ENCODE assay signal across 10 mouse cellular contexts in the genomic region with DNA sequence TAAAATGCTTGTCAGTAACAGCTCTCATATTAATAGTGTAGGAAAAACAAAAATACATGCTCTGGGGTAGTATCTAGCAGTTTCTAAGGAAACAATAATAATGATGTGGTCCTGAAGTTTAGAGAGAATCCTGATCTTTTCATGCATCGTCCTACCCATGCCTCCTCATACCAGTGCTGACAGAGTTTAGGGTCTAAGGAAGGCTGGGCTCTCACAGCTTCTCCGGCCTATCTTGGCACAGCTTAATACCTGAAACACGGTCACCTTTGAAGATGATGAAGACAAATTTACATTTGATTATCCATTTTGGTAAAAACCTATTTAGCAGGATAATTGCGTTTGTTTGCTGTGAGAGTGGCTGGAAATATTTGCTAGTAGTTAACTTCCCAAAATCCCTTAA. TPM values are rescaled to one million over a fixed set of nuclear protein-coding genes. Genes with fewer than 3 reads are reported as not detected.
DNase-seq lines count a peak whose midpoint lies in the region; ATAC-seq and TF ChIP-seq lines count a peak whose summit lies in the region.
"Had no signal": no experiment of that assay in that cellular context is flagged by ENCODE, and none has a peak within 500 bp of the region (broad histone marks: within the 10 kb centered on the region; RNA-seq: fewer than 3 reads in every experiment).

No protein-coding gene starts in this region.

- no peak for TF ChIP-seq POLR2A in MEL (IDR thresholded peaks at IDR 0.05; ENCODE audit: control insufficient read depth in 1 of 2, insufficient read depth in 1 of 2, low read depth in 1 of 2, low read length in 2 of 2, poor library complexity in 1 of 2)

- peaks cover 32% of the 10 kb centered on the region for H3K4me1 ChIP-seq in kidney, embryonic 15.5 days
- H3K4me1 ChIP-seq in MEL (ENCODE audit: control insufficient read depth in 1 of 2, insufficient read depth in 2 of 2, low read length in 2 of 2), result peaks cover 0 to 12% of the 10 kb centered on the region in 2 experiments; a peak in 1 of 4 replicates
- H3K4me1 ChIP-seq in forebrain, embryonic 14.5 days (ENCODE audit: control insufficient read depth, insufficient read depth, low read length), result peaks cover 17% of the 10 kb centered on the region
- peaks cover 32% of the 10 kb centered on the region for H3K4me1 ChIP-seq in liver, embryonic 16.5 days (ENCODE audit: control insufficient read depth, low read depth, low read length)

- WGBS in kidney, embryonic 15.5 days, result 48% methylated on average over 4 of the region's 4 CpGs
- WGBS in forebrain, embryonic 14.5 days, result 32% methylated on average over 4 of the region's 4 CpGs
- 60% methylated on average over 4 of the region's 4 CpGs for WGBS in liver, embryonic 16.5 days (ENCODE audit: insufficient replicate concordance)

- H3K79me2 ChIP-seq in MEL (ENCODE audit: control insufficient read depth, insufficient read depth, low read length, poor library complexity), result peaks cover 1% of the 10 kb centered on the region; the same call in 1 of the 2 replicates

- TF ChIP-seq EP300 in MEL (IDR thresholded peaks at IDR 0.05; ENCODE audit: low read depth in 1 of 2, low read length in 2 of 2), result no peak

- TF ChIP-seq CTCF in MEL (IDR thresholded peaks at IDR 0.05 in 2 of 3, conservative IDR thresholded peaks at IDR 0.05 in 1 of 3; ENCODE audit: control insufficient read depth in 1 of 3, insufficient read depth in 1 of 3, low read depth in 2 of 3, low read length in 3 of 3, poor library complexity in 1 of 3, severe bottlenecking in 1 of 3), result no peak

- H3K36me3 ChIP-seq in kidney, embryonic 15.5 days, result no peaks in the 10 kb centered on the region
- peaks cover 0 to 30% of the 10 kb centered on the region in 2 experiments; a peak in 2 of 4 replicates for H3K36me3 ChIP-seq in MEL (ENCODE audit: control insufficient read depth in 1 of 2, insufficient read depth in 2 of 2, low read length in 2 of 2)
- no peaks in the 10 kb centered on the region for H3K36me3 ChIP-seq in forebrain, embryonic 14.5 days (ENCODE audit: control insufficient read depth, insufficient read depth, low read length)
- no peaks in the 10 kb centered on the region for H3K36me3 ChIP-seq in liver, embryonic 16.5 days (ENCODE audit: control insufficient read depth, insufficient read depth)

- H3K9me3 ChIP-seq in kidney, embryonic 15.5 days (replicated peaks), result no peaks in the 10 kb centered on the region
- H3K9me3 ChIP-seq in MEL (replicated peaks; ENCODE audit: insufficient read depth, low read length), result no peaks in the 10 kb centered on the region
- no peaks in the 10 kb centered on the region for H3K9me3 ChIP-seq in forebrain, embryonic 14.5 days (replicated peaks; ENCODE audit: control insufficient read depth, low read length)
- no peaks in the 10 kb centered on the region for H3K9me3 ChIP-seq in liver, embryonic 16.5 days (replicated peaks; ENCODE audit: control insufficient read depth, low read length)

- peak overlapping the region; percentile 52 for H3K4me3 ChIP-seq in kidney, embryonic 15.5 days (replicated peaks)
- H3K4me3 ChIP-seq in MEL (ENCODE audit: control insufficient read depth in 1 of 2, insufficient read depth in 1 of 2, low read depth in 2 of 2, low read length in 2 of 2), result peak overlapping the region; percentile 0 to 42; a peak in 2 of 4 replicates
- peak overlapping the region; percentile 38; the same call in 1 of the 2 replicates for H3K4me3 ChIP-seq in forebrain, embryonic 14.5 days (ENCODE audit: low read depth, low read length)
- peak overlapping the region; percentile 66 for H3K4me3 ChIP-seq in liver, embryonic 16.5 days (ENCODE audit: low read depth, low read length)

- H3K9ac ChIP-seq in kidney, embryonic 15.5 days, result no peak overlapping the region
- peak overlapping the region; percentile 84 for H3K9ac ChIP-seq in MEL (ENCODE audit: control insufficient read depth, low read depth, low read length, poor library complexity, severe bottlenecking)
- peak overlapping the region; percentile 61 for H3K9ac ChIP-seq in forebrain, embryonic 14.5 days (ENCODE audit: low read length)
- H3K9ac ChIP-seq in liver, embryonic 16.5 days (ENCODE audit: low read depth, low read length), result peak overlapping the region; percentile 71

- DNase-seq in kidney, postnatal 25 days, result no peak
- peak; percentile 74 for DNase-seq in MEL (ENCODE audit: low read depth, low spot score)
- no peak for DNase-seq in forebrain, embryonic 14.5 days (ENCODE audit: low spot score)
- no peak for DNase-seq in left cerebral cortex, adult 8-10 months (ENCODE audit: low spot score in 2 of 2)
- DNase-seq in layer of hippocampus, postnatal 36 days, result no peak
- DNase-seq in c-Kit-positive CD71-positive TER-119-positive erythroid progenitor cells, embryonic 14.5 days (ENCODE audit: low spot score), result no peak
- DNase-seq: layer of hippocampus, adult 9-11 months; thymus, postnatal 25 days had no signal

- no peaks in the 10 kb centered on the region for H3K27me3 ChIP-seq in kidney, embryonic 15.5 days
- no peaks in the 10 kb centered on the region for H3K27me3 ChIP-seq in MEL (ENCODE audit: control insufficient read depth in 1 of 2, insufficient read depth in 2 of 2, low read length in 2 of 2)
- H3K27me3 ChIP-seq in forebrain, embryonic 14.5 days (replicated peaks; ENCODE audit: control insufficient read depth, insufficient read depth, low read length), result no peaks in the 10 kb centered on the region
- no peaks in the 10 kb centered on the region for H3K27me3 ChIP-seq in liver, embryonic 16.5 days (ENCODE audit: control insufficient read depth, insufficient read depth, low read depth, low read length)

- TF ChIP-seq RAD21 in MEL (IDR thresholded peaks at IDR 0.05; ENCODE audit: low read depth, low read length), result no peak

- peak overlapping the region; percentile 100 for H3K27ac ChIP-seq in kidney, embryonic 15.5 days
- peak overlapping the region; percentile 95 for H3K27ac ChIP-seq in MEL (ENCODE audit: control insufficient read depth, low read depth, low read length)
- no peak overlapping the region for H3K27ac ChIP-seq in forebrain, embryonic 14.5 days (ENCODE audit: low read depth, low read length)
- H3K27ac ChIP-seq in liver, embryonic 16.5 days (ENCODE audit: low read length), result peak overlapping the region; percentile 100

- H3K4me2 ChIP-seq in kidney, embryonic 15.5 days, result peak overlapping the region; percentile 66
- peak overlapping the region; percentile 54 for H3K4me2 ChIP-seq in forebrain, embryonic 14.5 days (ENCODE audit: low read length)
- H3K4me2 ChIP-seq in liver, embryonic 16.5 days (ENCODE audit: low read depth, low read length), result peak overlapping the region; percentile 76

- no peak for ATAC-seq in kidney, embryonic 15.5 days (replicated peaks; ENCODE audit: low FRiP score)
- ATAC-seq in forebrain, embryonic 14.5 days, result no peak
- ATAC-seq in liver, embryonic 16.5 days (ENCODE audit: low read depth), result no peak

RNA-seq across cellular contexts. Expression of gene Hist1h3c, which starts 1.4 kb away (rescaled TPM):
- polyA plus RNA-seq in kidney, embryonic 15.5 days (2015; fragmentation: Nextera tagmentation; extraction: Ambion mirVana), result 12.6 and 13.5 TPM in 2 replicates
- total RNA-seq in MEL (2012; rRNA removed), result 1,651 and 2,239 TPM in 2 replicates
- polyA plus RNA-seq in MEL (2012; ENCODE audit: insufficient read depth in 1 of 2, insufficient read length in 2 of 2, low read depth in 1 of 2, low replicate concordance in 2 of 2, missing spikeins in 1 of 2), result 1 to 10 TPM in 1 of 2 experiments, not detected in 1; 1.7 TPM
- polyA plus RNA-seq in forebrain, embryonic 14.5 days (2014; fragmentation: Nextera tagmentation; extraction: Ambion mirVana), result 2.4 and 5.9 TPM in 2 replicates
- 4.4 and 7.4 TPM in 2 replicates for polyA plus RNA-seq in liver, embryonic 16.5 days (2015; fragmentation: Nextera tagmentation; extraction: Ambion mirVana)
- 1 to 10 TPM; 1.1 to 3.3 (median 2.8) TPM for total RNA-seq in left cerebral cortex, adult 8-10 months (2022)
- 1 to 10 TPM; 2.5 to 5.2 TPM for total RNA-seq in layer of hippocampus, postnatal 36 days (2021)

RNA-seq across cellular contexts. Expression of gene Hist1h2bb, which starts 2.6 kb away (rescaled TPM):
- polyA plus RNA-seq in kidney, embryonic 15.5 days (2015; fragmentation: Nextera tagmentation; extraction: Ambion mirVana), result 3.8 and 4.5 TPM in 2 replicates
- total RNA-seq in MEL (2012; rRNA removed), result 2,278 and 3,150 TPM in 2 replicates
- polyA plus RNA-seq in MEL (2012; ENCODE audit: insufficient read depth in 1 of 2, insufficient read length in 2 of 2, low read depth in 1 of 2, low replicate concordance in 2 of 2, missing spikeins in 1 of 2), result 1 to 10 TPM in 1 of 2 experiments, not detected in 1; 3.2 TPM
- polyA plus RNA-seq in forebrain, embryonic 14.5 days (2014; fragmentation: Nextera tagmentation; extraction: Ambion mirVana), result 1.3 and 1.5 TPM in 2 replicates
- polyA plus RNA-seq in liver, embryonic 16.5 days (2015; fragmentation: Nextera tagmentation; extraction: Ambion mirVana), result 3.2 and 6.3 TPM in 2 replicates
- total RNA-seq in left cerebral cortex, adult 8-10 months (2022), result 10 to 100 TPM; 12.3 to 18.8 (median 16.3) TPM
- 10 to 100 TPM; 23.0 to 24.2 TPM for total RNA-seq in layer of hippocampus, postnatal 36 days (2021)

RNA-seq across cellular contexts. Expression of gene Hist1h1c, which starts 5.4 kb away (rescaled TPM):
- 24.1 and 27.2 TPM in 2 replicates for polyA plus RNA-seq in kidney, embryonic 15.5 days (2015; fragmentation: Nextera tagmentation; extraction: Ambion mirVana)
- total RNA-seq in MEL (2012; rRNA removed), result 348 and 479 TPM in 2 replicates
- 1 to 10 TPM in 1 of 2 experiments, not detected in 1; 3.8 TPM for polyA plus RNA-seq in MEL (2012; ENCODE audit: insufficient read depth in 1 of 2, insufficient read length in 2 of 2, low read depth in 1 of 2, low replicate concordance in 2 of 2, missing spikeins in 1 of 2)
- polyA plus RNA-seq in forebrain, embryonic 14.5 days (2014; fragmentation: Nextera tagmentation; extraction: Ambion mirVana), result 16.9 and 25.2 TPM in 2 replicates
- 99.6 and 112 TPM in 2 replicates for polyA plus RNA-seq in liver, embryonic 16.5 days (2015; fragmentation: Nextera tagmentation; extraction: Ambion mirVana)
- total RNA-seq in left cerebral cortex, adult 8-10 months (2022), result 10 to 100 TPM; 69.7 to 80.4 (median 72.8) TPM
- total RNA-seq in layer of hippocampus, postnatal 36 days (2021), result 10 to 100 TPM; 52.8 to 55.3 TPM

RNA-seq across cellular contexts. Expression of gene Hist1h2ab, which starts 7.0 kb away (rescaled TPM):
- polyA plus RNA-seq in kidney, embryonic 15.5 days (2015; fragmentation: Nextera tagmentation; extraction: Ambion mirVana), result 39.2 and 44.8 TPM in 2 replicates
- total RNA-seq in MEL (2012; rRNA removed), result 2,219 and 2,780 TPM in 2 replicates
- polyA plus RNA-seq in MEL (2012; ENCODE audit: insufficient read depth in 1 of 2, insufficient read length in 2 of 2, low read depth in 1 of 2, low replicate concordance in 2 of 2, missing spikeins in 1 of 2), result 1 to 10 TPM in 1 of 2 experiments, not detected in 1; 8.0 TPM
- 27.8 and 49.2 TPM in 2 replicates for polyA plus RNA-seq in forebrain, embryonic 14.5 days (2014; fragmentation: Nextera tagmentation; extraction: Ambion mirVana)
- 49.0 and 58.5 TPM in 2 replicates for polyA plus RNA-seq in liver, embryonic 16.5 days (2015; fragmentation: Nextera tagmentation; extraction: Ambion mirVana)
- total RNA-seq in left cerebral cortex, adult 8-10 months (2022), result 10 to 100 TPM; 18.4 to 30.4 (median 21.0) TPM
- total RNA-seq in layer of hippocampus, postnatal 36 days (2021), result 10 to 100 TPM; 29.8 to 37.0 TPM

RNA-seq across cellular contexts. Expression of gene Hist1h3b, which starts 8.1 kb away (rescaled TPM):
- polyA plus RNA-seq in kidney, embryonic 15.5 days (2015; fragmentation: Nextera tagmentation; extraction: Ambion mirVana), result 10.8 and 11.3 TPM in 2 replicates
- total RNA-seq in MEL (2012; rRNA removed), result 1,725 and 2,102 TPM in 2 replicates
- polyA plus RNA-seq in MEL (2012; ENCODE audit: insufficient read depth in 1 of 2, insufficient read length in 2 of 2, low read depth in 1 of 2, low replicate concordance in 2 of 2, missing spikeins in 1 of 2), result 1 to 10 TPM in 1 of 2 experiments, not detected in 1; 6.6 TPM
- polyA plus RNA-seq in forebrain, embryonic 14.5 days (2014; fragmentation: Nextera tagmentation; extraction: Ambion mirVana), result 2.3 and 9.6 TPM in 2 replicates
- polyA plus RNA-seq in liver, embryonic 16.5 days (2015; fragmentation: Nextera tagmentation; extraction: Ambion mirVana), result 14.4 TPM in 2 replicates
- total RNA-seq in left cerebral cortex, adult 8-10 months (2022), result 10 to 100 TPM in 1 of 4 experiments, 1 to 10 TPM in 3; 5.3 to 12.2 (median 8.1) TPM
- total RNA-seq in layer of hippocampus, postnatal 36 days (2021), result 10 to 100 TPM; 15.0 to 21.4 TPM
